Mouse (Mus musculus) cortical plate, adult 2 months (tissue): ENCODE measurements around the gene Oxsr1.

Source experiments
- CTCF ChIP-seq: fragments of 200-500 bp; IDR thresholded peaks from 2 replicates; pipeline ENCODE4 v1.5.1; 2011; ENCODE audit warnings: mild to moderate bottlenecking, control low read depth, low read length; ENCODE audit not compliant: insufficient read depth; ENCODE audit errors: extremely low read depth
- POLR2A ChIP-seq: fragments of 200-500 bp; IDR thresholded peaks from 2 replicates; pipeline ENCODE4 v1.6.1; 2011; ENCODE audit warnings: mild to moderate bottlenecking, low read length, control low read depth; ENCODE audit not compliant: insufficient read depth; ENCODE audit errors: extremely low read depth

DNA sequence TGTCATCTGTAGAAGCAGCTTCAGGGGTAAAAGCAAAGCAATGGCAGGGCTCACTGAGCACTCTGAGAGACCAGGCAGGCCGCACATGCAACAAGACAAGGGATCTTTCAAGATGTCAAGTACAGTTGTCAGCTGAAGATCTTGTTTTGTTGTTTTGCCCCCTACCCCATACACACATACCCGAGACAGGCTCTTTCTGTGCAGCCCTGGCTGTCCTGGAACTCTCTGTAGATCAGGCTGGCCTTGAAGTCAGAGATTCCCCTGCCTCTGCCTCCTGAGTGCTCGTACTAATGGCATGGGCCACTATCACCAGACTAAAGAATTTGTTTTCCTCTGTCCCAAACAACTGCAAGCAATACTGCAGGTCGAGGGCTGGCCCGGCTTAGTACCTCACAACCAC is 44.2 kb downstream of the Oxsr1 start:
- no peak for TF ChIP-seq POLR2A
- TF ChIP-seq CTCF, result no peak
